Mouse (Mus musculus) G1E (cell line): ENCODE measurements around the gene Tns1.

ENCODE experiments used
- CTCF ChIP-seq: IDR thresholded peaks from 2 replicates; pipeline ENCODE4 v1.5.1; 2012; ENCODE audit warnings: low read depth, low read length, inconsistent platforms, mixed read lengths
- TAL1 ChIP-seq: conservative IDR thresholded peaks from 2 replicates; pipeline ENCODE4 v1.6.1; 2012; ENCODE audit warnings: low read depth, low read length, inconsistent platforms, mixed read lengths

DNA sequence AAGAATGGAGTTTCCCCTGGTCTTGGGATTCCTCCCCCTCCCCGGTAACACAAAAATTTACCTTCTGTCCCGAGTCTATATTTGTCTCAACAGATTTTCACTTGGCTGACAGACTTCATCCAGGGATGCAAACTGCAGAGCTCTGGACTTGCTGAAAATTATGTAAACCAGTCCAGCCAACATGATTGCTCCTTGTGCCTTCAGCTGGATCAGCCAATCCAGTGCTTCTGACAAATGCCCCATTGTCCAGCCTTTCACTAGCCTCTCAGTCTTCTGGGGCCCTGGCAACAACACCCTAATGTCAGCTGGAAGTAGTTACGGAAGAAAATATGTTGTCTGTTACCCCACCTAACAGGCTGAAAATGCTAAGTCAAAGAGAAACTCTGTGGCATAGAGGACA, 259.9 kb downstream of the Tns1 start:
- TF ChIP-seq CTCF: no peak
- no peak for TF ChIP-seq TAL1
